Mouse (Mus musculus) testis, adult 2 months (tissue): ENCODE results near the gene Akr1b7.
"Not testable (repeated sequence)": the region's sequence is repeated elsewhere in the genome, so short reads cannot be mapped to it uniquely, and the experiment has no call there.

Experiments used
- CTCF ChIP-seq: fragments of 200-500 bp; IDR thresholded peaks from 2 replicates; pipeline ENCODE4 v1.5.1; 2012; ENCODE audit warnings: low read depth, mild to moderate bottlenecking, inconsistent platforms, low read length, moderate library complexity; ENCODE audit not compliant: control insufficient read depth, insufficient read depth, insufficient replicate concordance
- POLR2A ChIP-seq: fragments of 200-500 bp; IDR thresholded peaks from 2 replicates; pipeline ENCODE4 v1.6.1; 2012; ENCODE audit warnings: low read depth, mild to moderate bottlenecking, inconsistent platforms, low read length, moderate library complexity; ENCODE audit not compliant: control insufficient read depth

DNA sequence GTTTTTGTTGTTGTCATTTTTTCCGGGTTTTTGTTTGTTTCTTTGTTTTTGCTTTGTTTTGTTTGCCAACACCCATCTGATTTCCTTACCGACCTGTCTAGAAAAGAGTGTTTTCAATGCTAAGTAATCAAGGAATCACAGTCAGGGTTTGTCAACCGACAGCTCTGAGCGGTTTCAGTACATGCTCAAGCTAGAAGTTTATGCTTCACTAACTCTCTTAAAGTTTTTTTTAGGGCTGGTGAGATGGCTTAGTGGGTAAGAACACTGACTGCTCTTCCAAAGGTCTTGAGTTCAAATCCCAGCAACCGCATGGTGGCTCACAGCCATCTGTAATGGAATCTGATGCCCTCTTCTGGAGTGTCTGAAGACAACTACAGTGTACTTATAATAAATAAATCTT is 36.2 kb upstream of the Akr1b7 start:
- not testable (repeated sequence) for TF ChIP-seq CTCF, POLR2A
